Mouse (Mus musculus) T-cell, adult 66 days (primary cell): ENCODE results near the gene Ccdc85c. TPM values are rescaled to one million over a fixed set of nuclear protein-coding genes. Genes with fewer than 3 reads are reported as not detected.

Experiments
- total RNA-seq, 2 experiments: library from RNA; stranded (reverse); gene quantifications; 3 replicates in 1 of 2; 4 replicates in 1 of 2; pipeline ENCODE4 v1.2.4; 2023

Gene Ccdc85c
- total RNA-seq = 1 to 10 TPM; 1.7 to 2.0 TPM

GRCm38 (mm10) chr12:108274661-108275507 is at the start of gene Ccdc85c:
Gene Ccdc85c (minus strand): TSS chr12:108275425.

DNA sequence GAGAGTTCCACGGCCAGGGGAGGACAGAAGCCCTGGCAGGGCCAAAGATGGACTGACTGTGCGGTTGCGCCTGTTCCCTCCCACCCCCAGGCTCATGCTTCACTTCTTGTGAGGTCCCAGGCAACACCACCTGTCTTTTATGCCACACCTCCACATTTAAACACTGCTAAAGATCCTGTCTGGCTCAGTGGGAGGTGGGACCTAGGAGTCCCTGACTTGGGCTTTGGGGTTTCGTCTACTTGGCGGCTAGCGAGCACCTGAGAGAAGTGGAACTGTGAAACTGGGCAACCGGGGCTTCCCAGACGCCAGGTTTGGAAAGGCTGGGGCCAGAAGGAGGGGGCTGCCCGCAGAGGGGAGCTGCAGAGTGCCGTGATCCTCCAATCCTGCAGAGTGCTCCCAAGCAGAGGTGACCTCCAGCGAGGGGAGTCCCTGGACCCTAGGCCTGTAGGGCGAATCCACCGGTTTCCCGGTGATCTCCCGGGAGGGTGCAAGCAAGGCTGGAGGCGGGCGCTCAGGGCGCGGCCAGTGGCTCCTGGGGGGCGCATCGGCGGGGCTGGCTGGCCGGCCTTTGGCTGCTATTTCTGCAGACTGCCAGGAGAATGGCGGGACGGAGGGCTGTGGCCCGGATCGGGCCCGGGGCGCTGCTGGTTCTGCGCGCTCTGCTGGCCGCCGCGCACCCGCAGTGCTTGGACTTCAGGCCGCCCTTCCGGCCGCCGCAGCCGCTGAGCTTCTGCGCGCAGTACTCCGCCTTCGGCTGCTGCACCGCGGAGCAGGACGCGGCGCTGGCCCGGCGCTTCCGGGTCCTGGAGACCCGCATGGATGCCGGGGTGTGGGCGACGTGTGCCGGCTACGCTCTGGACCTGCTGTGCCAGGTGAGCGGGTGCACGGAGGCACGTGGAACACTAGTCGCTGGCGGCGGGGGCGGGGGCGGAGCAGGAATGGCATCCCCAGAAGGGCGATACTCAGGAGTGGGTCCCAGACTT is 30.9 kb upstream of the Ccdc85c start, which contains the start of gene Hhipl1:
Gene Hhipl1, plus strand, starts transcription at position 459 of the 983 bp plus-strand sequence.

DNA sequence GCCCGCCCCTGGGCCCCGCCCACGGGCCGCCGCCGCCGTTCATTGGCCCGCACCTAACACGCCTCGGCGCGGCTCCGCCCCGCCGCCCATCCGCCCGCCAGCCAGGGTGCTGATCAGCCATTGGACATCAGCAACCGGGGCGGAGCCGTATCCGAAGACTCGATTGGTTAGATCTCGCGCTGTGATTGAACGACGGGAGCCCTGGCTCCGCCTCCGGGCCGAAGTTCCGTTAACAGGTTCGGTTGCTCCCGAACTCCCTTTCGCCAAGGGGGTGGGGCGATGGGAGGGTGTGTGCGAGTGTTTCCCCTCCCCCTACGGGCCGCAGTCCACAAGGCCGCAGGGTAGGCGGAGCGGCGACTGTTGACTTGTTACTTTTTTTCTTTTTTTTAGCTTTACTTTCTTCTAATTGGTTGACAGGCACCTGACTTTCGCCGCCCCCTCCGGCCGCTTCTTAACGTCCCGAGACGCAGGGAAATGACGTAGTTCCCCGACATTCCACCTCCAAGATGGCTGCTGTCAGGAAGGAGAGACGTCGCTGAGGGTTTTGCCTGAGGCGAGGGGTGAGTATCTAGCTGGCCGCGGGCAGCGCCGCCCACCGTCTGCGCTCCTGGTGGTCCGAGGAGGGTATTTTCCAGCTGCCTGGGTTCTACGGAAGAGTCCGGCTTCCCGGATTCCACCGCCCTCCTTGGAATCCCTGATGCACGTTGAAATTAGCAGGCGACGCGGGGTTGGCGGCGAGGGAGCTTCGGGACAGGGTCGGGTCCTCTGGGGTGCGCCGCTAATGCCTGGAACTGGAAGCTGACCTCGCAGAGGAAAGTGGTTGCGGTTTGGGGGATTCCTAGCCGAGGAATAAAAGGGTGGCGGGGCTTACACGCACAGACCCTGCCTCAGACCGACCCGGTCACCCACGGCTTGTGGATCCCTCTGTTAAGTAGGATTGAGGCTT is 95.6 kb downstream of the Ccdc85c start, which contains the start of gene Ccnk:
Gene Ccnk, plus strand, starts transcription at position 259 of the 946 bp plus-strand sequence.

GRCm38 (mm10) chr12:108179246-108179320 is 96.1 kb downstream of the Ccdc85c start, which contains the start of gene Setd3:
Gene Setd3 (minus strand): TSS chr12:108179314.

Other genes with a start within 250 kb of the Ccdc85c start
- 10 to 100 TPM; 80.1 to 83.1 TPM for gene Setd3, start 96.1 kb downstream of the Ccdc85c start, total RNA-seq
- 10 to 100 TPM; 80.2 to 81.2 TPM for gene Ccnk, start 95.8 kb downstream of the Ccdc85c start, total RNA-seq
- not detected for gene Hhipl1, start 30.8 kb upstream of the Ccdc85c start, total RNA-seq
- not detected for gene Cyp46a1, start 59.0 kb upstream of the Ccdc85c start, total RNA-seq
- gene Eml1, start 95.5 kb upstream of the Ccdc85c start, total RNA-seq = not detected